Mouse (Mus musculus) ZHBTc4 (cell line): ENCODE measurements around the gene Adgra3.
A peak's percentile ranks its signal among the peaks of the same experiment; 100 is the strongest.

Source experiments
- DNase-seq: peaks from one replicate; pipeline ENCODE4 v3.0.0-alpha.2; 2011; ENCODE audit warnings: low read depth, low spot score

The Adgra3 gene

GRCm38 (mm10) chr5:50032332-50032731 is 26.5 kb downstream of the Adgra3 start:
- no peak for DNase-seq

GRCm38 (mm10) chr5:50031763-50032272 is 27.0 kb downstream of the Adgra3 start:
- DNase-seq: no peak

DNA sequence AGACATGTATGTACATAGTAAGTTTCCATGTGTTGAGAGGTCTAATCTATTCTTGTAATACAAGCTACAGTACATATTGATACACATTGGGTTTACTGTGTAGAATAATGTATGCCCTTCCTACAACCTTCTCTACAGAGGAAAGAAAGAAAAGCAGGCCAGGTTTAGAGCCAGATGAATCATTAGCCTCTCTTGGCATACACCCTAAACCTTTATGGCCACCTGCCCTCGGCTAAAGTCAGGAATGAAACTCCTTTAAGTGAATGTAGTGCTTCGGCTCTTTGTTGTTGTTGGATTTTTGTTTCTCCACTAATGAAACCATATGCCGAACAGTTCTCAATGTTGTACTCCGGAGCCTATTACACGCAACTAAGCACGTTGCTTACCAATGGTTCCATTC is 27.5 kb downstream of the Adgra3 start:
- DNase-seq: no peak

DNA sequence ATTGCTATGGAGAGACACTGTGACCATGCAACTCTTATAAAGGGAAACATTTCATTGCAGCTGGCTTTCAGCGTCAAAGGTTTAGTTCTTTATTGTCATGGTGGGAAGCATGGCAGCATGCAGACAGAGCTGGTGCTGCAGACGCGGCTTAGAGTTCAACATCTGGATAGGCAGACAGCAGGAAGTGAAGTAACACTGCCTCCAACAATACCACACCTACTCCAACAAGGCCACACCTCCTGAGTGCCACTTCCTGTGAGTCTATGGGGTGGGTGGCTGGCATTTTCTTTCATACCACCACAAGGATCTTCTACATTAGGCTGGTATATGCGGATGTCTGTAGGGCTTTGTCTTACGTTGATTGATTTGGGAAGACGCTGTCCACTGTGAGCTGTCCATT is 29.1 kb downstream of the Adgra3 start:
- DNase-seq: no peak

- no peak for DNase-seq
These were observed 31.2 kb downstream of the Adgra3 start for GRCm38 (mm10) chr5:50027561-50027960.

DNA sequence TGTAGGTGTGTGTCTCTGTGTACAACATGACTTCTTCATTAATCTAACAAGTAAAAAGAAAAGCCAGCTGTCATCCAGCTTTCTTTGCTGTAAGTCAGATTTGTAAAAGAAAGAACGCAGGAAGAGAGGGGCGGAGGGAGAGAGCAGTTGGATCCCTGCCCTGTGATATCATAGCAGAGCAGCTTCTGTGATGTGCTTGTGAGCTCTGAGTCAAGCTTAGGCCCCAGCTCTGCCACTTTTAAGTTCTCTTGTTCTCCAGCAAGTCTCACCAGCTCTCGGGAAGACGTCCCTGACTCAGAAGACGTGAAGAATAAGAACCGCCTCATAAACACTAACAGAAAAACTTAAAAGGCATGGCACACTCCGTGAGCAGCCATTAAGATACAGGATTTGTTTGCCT is 31.8 kb downstream of the Adgra3 start:
- no peak for DNase-seq

DNA sequence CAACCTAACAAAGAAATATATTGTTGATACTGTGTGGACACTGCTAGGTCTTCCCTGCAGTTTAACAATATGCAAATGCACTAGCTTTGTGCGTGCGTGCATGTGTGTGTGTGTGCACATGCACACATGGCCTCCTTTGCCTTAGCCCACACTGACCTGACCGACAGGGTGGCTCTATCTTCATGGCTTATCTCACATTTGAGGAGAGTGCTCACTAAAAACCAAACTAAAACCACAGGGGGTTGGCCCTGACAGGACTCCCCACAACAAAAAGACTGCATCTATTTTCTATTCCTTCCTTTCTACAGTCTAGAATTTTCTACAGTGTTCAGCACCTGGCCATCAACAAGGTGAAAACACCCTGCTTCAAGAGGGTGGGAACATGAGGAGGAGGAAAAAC is 32.7 kb downstream of the Adgra3 start:
- no peak for DNase-seq

GRCm38 (mm10) chr5:50024097-50024496 is 34.7 kb downstream of the Adgra3 start:
- no peak for DNase-seq

DNA sequence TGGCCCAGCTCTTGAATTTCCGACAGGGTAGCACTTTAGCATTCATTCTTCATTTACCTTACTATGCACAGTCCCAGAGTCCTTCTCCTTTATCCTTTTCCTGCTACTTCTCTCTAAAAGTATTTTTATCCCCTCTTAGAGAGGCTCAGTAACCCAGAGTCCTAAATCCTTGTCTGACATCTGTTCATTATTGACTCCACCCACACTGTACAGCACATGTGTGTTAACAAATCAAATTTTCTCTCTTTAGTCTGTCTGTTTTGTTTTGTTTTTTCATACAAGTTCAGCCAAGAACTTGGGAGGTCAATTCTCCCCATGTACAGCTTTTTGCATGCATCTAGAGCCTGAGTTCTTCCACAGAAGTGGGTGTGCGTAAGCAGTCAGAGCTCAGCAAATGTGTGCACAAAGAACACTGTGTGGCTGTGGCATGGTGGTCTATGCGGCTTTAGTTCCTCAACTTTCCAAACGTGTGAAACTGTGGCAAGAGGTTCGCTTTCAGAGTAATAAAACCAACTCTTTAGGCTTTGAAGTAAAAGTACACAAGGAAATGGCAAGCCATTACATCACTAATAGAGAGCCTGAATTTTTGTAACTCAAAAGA is 42.7 kb downstream of the Adgra3 start:
- no peak for DNase-seq

- no peak for DNase-seq
These were observed 43.6 kb downstream of the Adgra3 start for GRCm38 (mm10) chr5:50015147-50015697.

GRCm38 (mm10) chr5:50014658-50015057 is 44.1 kb downstream of the Adgra3 start:
- no peak for DNase-seq

DNA sequence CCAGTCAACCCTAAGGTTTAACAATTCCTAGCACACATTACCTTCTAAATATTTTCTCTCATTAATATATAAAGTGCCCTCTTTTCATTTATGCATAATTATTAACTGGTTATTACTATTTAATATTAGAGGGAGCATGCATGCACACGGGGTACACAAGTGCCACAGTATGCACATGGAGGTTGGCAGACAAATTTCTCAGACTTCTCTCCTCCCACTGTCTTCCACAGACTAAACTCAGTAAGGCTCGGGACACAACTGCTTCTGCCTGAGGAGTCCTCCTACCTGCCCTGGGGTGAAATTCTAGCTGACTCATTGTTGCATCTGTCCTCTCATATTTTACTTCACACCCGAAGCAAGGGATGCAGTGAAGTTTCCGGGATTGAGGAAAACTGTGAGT is 44.8 kb downstream of the Adgra3 start:
- no peak for DNase-seq

GRCm38 (mm10) chr5:50008841-50009240 is 50.0 kb downstream of the Adgra3 start:
- no peak for DNase-seq

DNA sequence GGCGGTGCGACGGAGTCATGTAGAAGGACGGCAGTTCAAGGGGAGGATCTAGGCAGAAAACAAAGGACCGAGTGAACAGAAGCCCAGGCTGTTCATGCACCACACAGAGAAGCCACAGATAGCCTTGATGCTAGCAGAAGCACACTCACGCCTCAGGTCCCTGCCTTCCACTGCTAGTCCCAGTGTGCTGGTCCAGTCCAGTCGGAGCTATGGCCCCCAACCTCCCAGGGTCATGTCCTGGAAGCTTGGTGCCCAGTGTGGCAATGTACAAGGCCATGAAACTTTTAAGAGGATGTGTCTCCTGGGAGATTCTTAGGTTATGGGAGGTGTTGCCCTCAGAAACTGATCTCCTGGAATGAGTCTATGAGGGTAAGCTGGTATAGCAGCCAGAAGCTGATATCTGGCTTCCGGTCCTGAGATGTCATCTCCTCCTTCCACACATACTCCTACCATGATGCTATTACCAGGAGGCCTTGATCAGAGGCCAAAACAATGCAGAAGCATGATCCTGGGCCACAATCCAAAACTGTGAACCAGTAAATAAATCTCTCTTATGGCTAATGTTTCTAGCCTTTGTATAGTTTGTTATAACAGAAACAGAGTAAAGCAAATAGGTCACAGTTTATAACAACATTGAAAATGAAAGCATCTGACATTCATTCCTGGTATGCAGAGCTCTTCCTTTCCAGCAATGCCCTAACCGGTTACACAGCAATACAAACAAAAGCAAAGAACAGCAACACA is 51.7 kb downstream of the Adgra3 start:
- peak; percentile 29 for DNase-seq

- DNase-seq: peak; percentile 70
These were observed 56.5 kb downstream of the Adgra3 start for GRCm38 (mm10) chr5:50002269-50002668.

- DNase-seq: no peak
These were observed 59.0 kb downstream of the Adgra3 start for GRCm38 (mm10) chr5:49999764-50000163.

DNA sequence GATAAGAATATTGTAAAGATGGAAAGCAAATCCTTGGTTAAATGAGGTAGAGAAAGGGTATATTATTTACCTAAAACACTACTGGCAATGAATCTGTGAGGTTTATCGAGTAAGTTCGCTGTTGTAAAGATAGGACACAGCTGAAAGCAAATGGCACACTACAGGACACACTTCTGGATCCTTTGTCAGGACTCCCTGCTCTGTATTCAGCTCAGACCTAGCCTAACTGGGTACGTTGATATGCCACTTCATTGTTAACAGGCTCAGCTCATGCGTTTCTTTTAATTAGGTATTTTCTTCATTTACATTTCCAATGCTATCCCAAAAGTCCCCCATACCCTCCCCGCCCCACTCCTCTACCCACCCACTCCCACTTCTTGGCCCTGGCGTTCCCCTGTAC is 61.8 kb downstream of the Adgra3 start:
- no peak for DNase-seq

DNA sequence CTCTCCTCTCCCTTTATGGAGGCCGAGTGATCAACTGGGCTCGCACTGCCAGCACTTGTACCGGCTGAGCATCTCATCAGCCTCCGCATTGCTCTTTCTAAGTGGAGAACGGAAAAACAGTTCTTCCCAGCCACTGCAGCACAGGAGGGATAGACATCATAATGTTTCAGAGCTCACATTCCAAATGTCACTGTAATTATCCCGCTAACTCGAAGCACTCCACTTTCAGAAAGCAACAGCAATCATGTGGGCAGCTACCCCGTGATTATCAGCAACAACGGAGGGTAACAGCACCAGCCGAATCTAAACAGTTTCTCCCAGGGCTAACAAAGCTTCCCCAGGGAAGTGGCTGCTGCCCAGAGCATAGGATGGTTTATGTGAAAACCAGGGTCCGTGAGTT is 62.3 kb downstream of the Adgra3 start:
- DNase-seq: no peak

GRCm38 (mm10) chr5:49990737-49991323 is 68.0 kb downstream of the Adgra3 start:
- no peak for DNase-seq

DNA sequence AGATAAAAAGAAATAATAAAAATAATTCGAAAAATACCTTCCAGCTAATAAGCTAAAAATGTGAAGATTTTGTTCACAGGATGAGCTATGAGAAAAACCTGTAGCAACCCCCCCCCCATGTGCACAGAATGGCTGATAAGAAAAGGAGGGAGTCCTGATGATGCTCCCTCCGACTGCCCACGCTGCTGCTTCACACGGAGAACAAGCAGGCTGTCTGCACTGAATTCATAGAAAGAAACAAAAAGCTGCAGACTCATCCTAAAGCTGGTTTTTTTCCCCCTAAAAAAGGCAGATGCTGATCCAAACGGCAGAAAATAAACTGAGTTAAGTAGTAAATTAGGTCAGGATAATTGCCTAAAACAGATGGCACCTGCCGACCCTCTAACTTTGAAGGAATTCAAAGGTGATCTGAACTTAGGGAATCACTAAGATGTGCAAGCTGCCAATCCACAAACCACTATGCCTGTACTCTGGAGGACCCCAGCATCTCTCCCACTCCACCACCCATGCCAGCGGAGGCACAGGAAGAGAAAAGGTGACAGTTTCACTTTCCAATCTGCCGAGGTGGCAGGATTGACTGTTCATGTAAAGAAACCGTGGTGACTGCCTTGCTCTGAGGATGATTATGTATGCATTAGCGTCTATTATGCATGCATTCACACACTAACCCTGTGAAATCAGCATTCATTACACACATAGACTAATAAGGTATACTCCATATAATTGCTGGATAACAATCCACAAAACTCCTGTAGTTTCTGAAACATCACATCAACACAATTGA is 70.6 kb downstream of the Adgra3 start:
- no peak for DNase-seq

- DNase-seq: no peak
These were observed 78.1 kb downstream of the Adgra3 start for GRCm38 (mm10) chr5:49980727-49981126.

- no peak for DNase-seq
These were observed 79.6 kb downstream of the Adgra3 start for GRCm38 (mm10) chr5:49979246-49979645.
